Mouse (Mus musculus) myocyte (in vitro differentiated cells): ENCODE data around the gene Casz1.

Experiments used
- CEBPB ChIP-seq: IDR thresholded peaks from 2 replicates; pipeline ENCODE4 v1.6.1; 2011; ENCODE audit warnings: mild to moderate bottlenecking, moderate library complexity; ENCODE audit not compliant: poor library complexity, insufficient read depth, severe bottlenecking
- E2F4 ChIP-seq: IDR thresholded peaks from one replicate; pipeline ENCODE4 v1.6.1; 2011; ENCODE audit warnings: mild to moderate bottlenecking, control low read depth, moderate library complexity; ENCODE audit not compliant: insufficient read depth
- MAX ChIP-seq: IDR thresholded peaks from one replicate; pipeline ENCODE4 v1.6.1; 2011; ENCODE audit warnings: low read depth, mild to moderate bottlenecking, control low read depth
- MYOD1 ChIP-seq, 3 experiments: IDR thresholded peaks; one replicate each; pipeline ENCODE4 v1.6.1; 2011; ENCODE audit warnings: control low read depth in 2 of 3, low read depth in 2 of 3, mild to moderate bottlenecking in 2 of 3, moderate library complexity in 1 of 3; ENCODE audit not compliant: insufficient read length in 2 of 3, control insufficient read depth in 1 of 3
- MYOG ChIP-seq, 3 experiments: IDR thresholded peaks; one replicate each; pipeline ENCODE4 v1.6.1; 2011; ENCODE audit warnings: control low read depth in 2 of 3, low read depth in 2 of 3, mild to moderate bottlenecking in 2 of 3; ENCODE audit not compliant: insufficient read length in 2 of 3, control insufficient read depth in 1 of 3, insufficient read depth in 1 of 3
- POLR2A ChIP-seq: IDR thresholded peaks from one replicate; pipeline ENCODE4 v1.6.1; 2011; ENCODE audit warnings: low read depth, mild to moderate bottlenecking, control low read depth, moderate library complexity; ENCODE audit not compliant: insufficient read length
- POLR2AphosphoS2 ChIP-seq: IDR thresholded peaks from one replicate; pipeline ENCODE4 v1.6.1; 2011; ENCODE audit warnings: low read depth, control low read depth; ENCODE audit not compliant: insufficient read length
- REST ChIP-seq: IDR thresholded peaks from one replicate; pipeline ENCODE4 v1.6.1; 2011; ENCODE audit warnings: mild to moderate bottlenecking, control low read depth, moderate library complexity; ENCODE audit not compliant: insufficient read depth, insufficient read length
- SRF ChIP-seq: IDR thresholded peaks from one replicate; pipeline ENCODE4 v1.6.1; 2011; ENCODE audit warnings: low read depth; ENCODE audit not compliant: control insufficient read depth, insufficient read length
- TCF12 ChIP-seq: IDR thresholded peaks from one replicate; pipeline ENCODE4 v1.6.1; 2011; ENCODE audit warnings: mild to moderate bottlenecking, control low read depth; ENCODE audit not compliant: poor library complexity, insufficient read depth, severe bottlenecking
- TCF3 ChIP-seq: IDR thresholded peaks from one replicate; pipeline ENCODE4 v1.6.1; 2011; ENCODE audit warnings: low read depth, control low read depth; ENCODE audit not compliant: insufficient read length
- USF1 ChIP-seq: IDR thresholded peaks from one replicate; pipeline ENCODE4 v1.6.1; 2011; ENCODE audit warnings: low read depth, mild to moderate bottlenecking, control low read depth, moderate library complexity

DNA sequence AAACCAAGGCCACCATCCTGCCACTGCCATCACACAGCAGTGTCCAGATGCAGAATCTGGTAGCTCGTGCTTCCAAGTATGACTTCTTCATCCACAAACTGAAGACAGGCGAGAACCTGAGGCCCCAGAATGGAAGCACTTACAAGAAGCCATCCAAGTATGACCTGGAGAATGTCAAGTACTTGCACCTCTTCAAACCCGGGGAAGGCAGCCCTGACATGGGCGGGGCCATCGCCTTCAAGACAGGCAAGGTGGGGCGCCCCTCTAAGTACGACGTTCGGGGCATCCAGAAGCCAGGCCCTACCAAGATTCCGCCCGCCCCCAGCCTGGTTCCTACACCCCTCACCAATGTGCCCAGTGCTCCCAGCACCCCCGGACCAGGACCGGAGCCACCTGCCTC is 128.9 kb downstream of the Casz1 start:
- no peak for TF ChIP-seq POLR2A
- TF ChIP-seq TCF12: no peak
- TF ChIP-seq REST: no peak
- TF ChIP-seq USF1: no peak
- TF ChIP-seq MAX: no peak
- TF ChIP-seq POLR2AphosphoS2: no peak
- TF ChIP-seq MYOD1 (IDR thresholded peaks at IDR 0.05; ENCODE audit: control insufficient read depth in 1 of 3, insufficient read length in 2 of 3, low read depth in 2 of 3): no peak
- no peak for TF ChIP-seq E2F4
- no peak for TF ChIP-seq SRF
- TF ChIP-seq MYOG (IDR thresholded peaks at IDR 0.05; ENCODE audit: control insufficient read depth in 1 of 3, insufficient read depth in 1 of 3, insufficient read length in 2 of 3, low read depth in 2 of 3): no peak
- no peak for TF ChIP-seq TCF3
- no peak for TF ChIP-seq CEBPB
